Mouse (Mus musculus) testis, adult 2 months (tissue): ENCODE results near the gene Drd4. TPM values are rescaled to one million over a fixed set of nuclear protein-coding genes. Genes with fewer than 3 reads are reported as not detected.

ENCODE experiments used
- H3K27ac ChIP-seq: fragments of 200-500 bp; 2 replicates; pipeline ENCODE4 v1.5.1; 2012; ENCODE audit warnings: low read depth, low read length; ENCODE audit not compliant: control insufficient read depth, insufficient read depth
- H3K27me3 ChIP-seq: fragments of 200-500 bp; 2 replicates; pipeline ENCODE4 v1.6.1; 2012; ENCODE audit warnings: mild to moderate bottlenecking, low read length, moderate library complexity; ENCODE audit not compliant: control insufficient read depth, insufficient read depth
- H3K36me3 ChIP-seq: fragments of 200-500 bp; 2 replicates; pipeline ENCODE4 v1.6.1; 2012; ENCODE audit warnings: mild to moderate bottlenecking, low read length; ENCODE audit not compliant: control insufficient read depth, insufficient read depth
- H3K4me1 ChIP-seq: fragments of 200-500 bp; 2 replicates; pipeline ENCODE4 v1.6.1; 2012; ENCODE audit warnings: low read length; ENCODE audit not compliant: control insufficient read depth, insufficient read depth
- H3K4me3 ChIP-seq: fragments of 200-500 bp; 2 replicates; pipeline ENCODE4 v1.5.1; 2012; ENCODE audit warnings: low read depth, mild to moderate bottlenecking, low read length, moderate library complexity, mixed read lengths; ENCODE audit not compliant: control insufficient read depth
- CTCF ChIP-seq: fragments of 200-500 bp; IDR thresholded peaks from 2 replicates; pipeline ENCODE4 v1.5.1; 2012; ENCODE audit warnings: low read depth, mild to moderate bottlenecking, inconsistent platforms, low read length, moderate library complexity; ENCODE audit not compliant: control insufficient read depth, insufficient read depth, insufficient replicate concordance
- POLR2A ChIP-seq: fragments of 200-500 bp; IDR thresholded peaks from 2 replicates; pipeline ENCODE4 v1.6.1; 2012; ENCODE audit warnings: low read depth, mild to moderate bottlenecking, inconsistent platforms, low read length, moderate library complexity; ENCODE audit not compliant: control insufficient read depth
- polyA plus RNA-seq: library from polyadenylated mRNA; depleted of rRNA; stranded (reverse); fragments of >200 nt; gene quantifications from 2 replicates; pipeline ENCODE4 v1.2.3, GENCODE M21; 2012

Gene Drd4
- polyA plus RNA-seq, 1 experiment, result 13.0 TPM

DNA sequence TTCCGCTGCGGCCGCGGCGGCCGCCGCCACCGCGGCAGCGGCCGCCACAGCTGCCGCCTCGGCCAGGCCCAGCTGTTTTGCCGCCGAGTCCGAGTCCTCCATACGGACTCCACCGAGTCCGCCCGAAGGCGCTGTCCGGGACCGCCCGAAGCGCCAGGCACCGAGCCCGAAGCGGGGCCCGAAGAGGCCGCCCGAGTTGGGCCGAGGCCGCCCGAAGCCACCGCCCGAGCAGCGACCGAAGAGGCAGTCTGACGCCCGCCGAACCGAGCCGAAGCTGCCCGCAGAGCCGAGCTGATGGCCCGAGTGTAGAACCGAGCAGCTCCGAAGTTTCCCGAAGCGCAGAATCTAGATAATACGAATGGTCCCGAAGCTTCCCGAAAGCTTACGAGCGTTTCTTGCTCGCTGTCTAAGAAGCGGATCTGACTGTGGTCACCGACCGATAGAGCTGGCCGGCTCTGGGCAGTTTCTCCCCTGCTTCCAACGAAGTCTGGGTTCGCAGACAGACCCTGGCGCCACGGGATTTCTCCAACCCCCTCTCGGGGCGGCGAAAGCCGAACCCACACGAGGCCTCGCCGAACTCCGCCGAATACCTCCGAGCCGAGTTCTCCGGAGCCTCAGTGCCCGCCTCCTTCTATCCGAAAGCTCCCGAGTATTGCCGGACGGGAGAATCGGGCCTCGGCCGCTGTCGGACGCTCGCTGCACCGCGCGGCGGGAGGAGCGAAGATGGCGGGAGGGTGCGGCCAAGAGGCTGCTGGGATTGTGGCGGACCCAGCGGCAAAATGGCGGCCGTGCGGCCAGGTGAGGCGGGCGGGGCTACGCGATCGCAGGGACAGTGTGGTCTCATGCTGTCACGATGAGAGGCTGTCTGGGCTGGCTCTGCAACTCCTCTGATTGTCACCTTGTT is 35.9 kb downstream of the Drd4 start, which contains the start of the genes Deaf1 and Tmem80:
TSS of gene Deaf1 (minus strand) at position 222 of the 904 bp plus-strand sequence.
TSS of gene Tmem80 (plus strand) at position 271 of the 904 bp plus-strand sequence.
- Histone ChIP-seq H3K4me1 (peaks cover 8% of the 10 kb centered on the region), H3K27me3 (no peaks in the 10 kb centered on the region), H3K27ac (peak within 1 kb of the TSS; percentile 98), H3K36me3 (no peaks in the 10 kb centered on the region), H3K4me3 (peak within 1 kb of the TSS; percentile 95)
- TF ChIP-seq CTCF (0 out of 2 replicates have a peak, but pooled peaks have one; percentile 4), POLR2A (peak; percentile 97)

DNA sequence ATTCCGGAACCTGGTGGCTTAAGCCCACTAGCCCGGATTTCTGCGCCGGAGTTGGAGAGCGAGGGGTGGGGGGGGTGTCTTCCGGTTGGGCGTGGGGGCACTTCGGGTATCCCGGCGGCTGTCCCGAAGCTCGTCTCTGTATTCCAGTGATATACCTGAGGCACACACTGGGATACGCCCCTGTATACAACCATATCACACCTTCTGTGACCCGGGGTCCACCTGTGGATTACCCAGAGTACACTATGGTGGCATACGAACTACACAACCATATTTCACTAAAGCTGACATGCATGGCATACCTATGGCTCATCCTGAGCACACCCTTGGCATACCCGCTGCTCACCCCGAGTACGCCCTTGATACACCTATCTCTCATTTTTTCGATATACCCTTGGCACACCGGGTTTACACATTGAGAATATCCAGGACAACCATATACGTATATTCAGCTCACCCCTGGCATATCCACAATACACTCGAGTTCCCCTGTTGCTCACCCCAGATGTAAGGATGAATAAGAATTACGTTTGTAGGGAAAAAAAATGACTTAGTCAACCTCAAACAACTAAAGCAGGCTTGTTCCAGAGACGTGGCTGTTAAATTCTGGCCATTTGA is 36.7 kb downstream of the Drd4 start:
- peaks cover 8% of the 10 kb centered on the region for H3K4me1 ChIP-seq
- H3K27ac ChIP-seq, result peak overlapping the region; percentile 98
- peak overlapping the region; percentile 95 for H3K4me3 ChIP-seq
- no peaks in the 10 kb centered on the region for H3K36me3 ChIP-seq
- H3K27me3 ChIP-seq, result no peaks in the 10 kb centered on the region
- no peak for TF ChIP-seq CTCF
- TF ChIP-seq POLR2A, result no peak

DNA sequence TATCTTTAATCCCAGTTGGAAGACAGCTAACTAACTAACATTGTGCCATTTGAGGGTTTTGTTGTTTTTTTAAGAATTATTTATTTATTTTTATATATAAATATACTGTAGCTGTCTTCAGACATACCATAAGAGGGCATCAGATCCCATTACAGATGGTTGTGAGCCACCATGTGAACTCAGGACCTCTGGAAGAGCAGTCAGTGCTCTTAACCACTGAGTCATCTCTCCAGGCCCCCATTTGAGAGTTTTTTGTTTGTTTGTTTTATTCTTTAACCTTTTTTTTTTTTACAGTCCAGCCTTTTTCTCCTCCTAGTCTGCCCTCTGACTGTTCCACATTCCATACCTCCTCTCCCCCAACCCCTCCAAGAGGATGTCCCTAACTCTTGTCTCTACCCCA is 38.9 kb downstream of the Drd4 start:
- H3K4me1 ChIP-seq, result peaks cover 8% of the 10 kb centered on the region
- no peaks in the 10 kb centered on the region for H3K36me3 ChIP-seq
- no peak overlapping the region for H3K4me3 ChIP-seq
- TF ChIP-seq CTCF, result no peak
- TF ChIP-seq POLR2A, result no peak
- no peaks in the 10 kb centered on the region for H3K27me3 ChIP-seq
- H3K27ac ChIP-seq, result no peak overlapping the region

DNA sequence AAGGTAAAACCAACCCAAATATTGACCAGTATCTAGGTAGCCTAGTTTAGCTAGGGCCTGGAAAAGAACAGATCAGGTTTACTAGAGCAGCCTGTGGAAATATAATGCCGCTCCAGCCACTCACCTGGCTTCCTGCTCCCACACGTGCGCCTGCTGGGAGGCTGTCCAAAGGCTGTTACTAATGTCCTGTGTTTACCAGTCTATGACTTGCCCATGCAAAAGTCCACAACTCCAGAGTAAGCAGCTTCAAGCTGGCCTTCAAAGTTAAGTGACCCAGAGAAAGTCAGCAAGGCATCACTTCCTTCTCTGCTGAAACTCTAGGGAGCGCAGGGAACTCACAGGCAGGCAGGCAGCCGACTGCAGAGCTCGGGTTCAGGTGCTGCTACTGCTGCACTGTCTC is 40.2 kb downstream of the Drd4 start:
- H3K27ac ChIP-seq, result no peak overlapping the region

DNA sequence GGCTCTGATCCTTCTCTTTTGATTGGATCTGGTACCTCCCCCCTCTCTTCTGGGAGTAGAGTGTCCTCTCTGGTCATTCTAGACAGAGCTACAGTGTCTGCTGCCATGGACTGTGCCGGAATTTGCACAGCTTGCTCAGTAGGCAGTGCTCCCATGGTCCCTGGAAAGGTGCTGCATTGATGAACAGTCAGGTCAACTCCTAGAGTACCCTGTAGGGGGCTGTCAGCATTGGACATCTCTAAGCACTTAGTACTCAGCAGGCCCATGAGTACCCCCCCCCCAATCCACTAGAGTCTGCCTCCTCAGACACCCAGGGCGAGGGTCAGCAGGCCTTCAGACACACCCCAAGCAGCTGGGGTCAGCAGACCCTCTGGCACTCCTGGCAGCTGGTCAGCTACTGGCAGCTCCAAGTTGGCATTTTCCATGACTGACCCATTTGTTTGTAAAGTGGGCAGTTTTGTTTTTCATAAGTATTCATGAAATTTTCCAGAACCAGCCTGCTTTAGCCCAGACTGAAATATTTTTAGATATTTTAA is 43.3 kb downstream of the Drd4 start:
- Histone ChIP-seq H3K27ac (no peak overlapping the region), H3K27me3 (no peaks in the 10 kb centered on the region)
- TF ChIP-seq CTCF, result no peak
- TF ChIP-seq POLR2A, result no peak

More for the DNA sequence above, 40.2 kb downstream of the Drd4 start:
- Histone ChIP-seq H3K36me3 (no peaks in the 10 kb centered on the region), H3K27me3 (no peaks in the 10 kb centered on the region), H3K4me1 (peaks cover 4% of the 10 kb centered on the region), H3K4me3 (no peak overlapping the region)
- TF ChIP-seq POLR2A (no peak), CTCF (no peak)

GRCm38 (mm10) chr7:141335682-141336081 is 43.9 kb downstream of the Drd4 start:
- Histone ChIP-seq H3K36me3 (no peaks in the 10 kb centered on the region), H3K27ac (no peak overlapping the region), H3K4me1 (peaks cover 12% of the 10 kb centered on the region), H3K4me3 (no peak overlapping the region), H3K27me3 (no peaks in the 10 kb centered on the region)
- TF ChIP-seq CTCF, result no peak
- TF ChIP-seq POLR2A, result no peak

More for the DNA sequence above, 43.3 kb downstream of the Drd4 start:
- Histone ChIP-seq H3K36me3 (no peaks in the 10 kb centered on the region), H3K4me1 (peaks cover 12% of the 10 kb centered on the region), H3K4me3 (no peak overlapping the region)

- H3K27me3 ChIP-seq, result no peaks in the 10 kb centered on the region
- no peak overlapping the region for H3K4me3 ChIP-seq
- H3K36me3 ChIP-seq, result no peaks in the 10 kb centered on the region
- TF ChIP-seq CTCF, result no peak
- TF ChIP-seq POLR2A, result no peak
- no peak overlapping the region for H3K27ac ChIP-seq
- peaks cover 12% of the 10 kb centered on the region for H3K4me1 ChIP-seq
Observed at GRCm38 (mm10) chr7:141336296-141336695, 44.5 kb downstream of the Drd4 start.
